ENCODE assay signal across 11 mouse cellular contexts in the genomic region with DNA sequence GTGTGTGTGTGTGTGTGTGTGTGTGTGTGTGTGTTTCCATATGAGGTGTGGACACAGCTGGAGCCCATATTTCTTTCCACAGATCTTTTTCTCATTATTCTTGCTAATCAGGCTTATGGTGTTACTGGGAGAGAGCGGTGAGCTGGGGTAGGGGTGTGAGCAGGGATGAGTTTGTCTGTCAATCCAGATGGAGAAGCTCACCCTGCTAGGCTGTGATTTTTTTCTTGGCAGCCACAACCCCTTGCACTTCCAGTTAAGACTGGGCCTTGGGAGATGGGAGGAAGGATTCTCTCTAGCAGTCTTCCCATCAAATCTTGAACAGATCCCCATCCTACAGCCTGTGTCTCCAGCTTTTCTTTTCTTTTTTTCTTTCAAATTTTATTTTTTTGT. TPM values are rescaled to one million over a fixed set of nuclear protein-coding genes. Genes with fewer than 3 reads are reported as not detected.
DNase-seq lines count a peak whose midpoint lies in the region; ATAC-seq and TF ChIP-seq lines count a peak whose summit lies in the region.
"Had no signal": no experiment of that assay in that cellular context is flagged by ENCODE, and none has a peak within 500 bp of the region (broad histone marks: within the 10 kb centered on the region; RNA-seq: fewer than 3 reads in every experiment).

No protein-coding gene starts in this region.

- ATAC-seq in lung, embryonic 14.5 days (ENCODE audit: insufficient read depth): peak; percentile 19; the same call in 1 of the 2 replicates
- ATAC-seq in embryonic facial prominence, embryonic 14.5 days (ENCODE audit: low read depth): peak; percentile 26; the same call in 1 of the 2 replicates
- no peak for ATAC-seq in limb, embryonic 12.5 days (ENCODE audit: insufficient number of reproducible peaks, insufficient read depth, low FRiP score, low TSS enrichment, low read depth)

- H3K4me2 ChIP-seq in lung, embryonic 14.5 days: no peak overlapping the region
- H3K4me2 ChIP-seq in embryonic facial prominence, embryonic 14.5 days (ENCODE audit: low read depth, low read length): no peak overlapping the region
- no peak overlapping the region for H3K4me2 ChIP-seq in limb, embryonic 12.5 days
- H3K4me2 ChIP-seq: liver, embryonic 15.5 days had no signal

- peak; percentile 95 for DNase-seq in heart, adult 11 months
- no peak for DNase-seq in heart, adult 8-10 months (ENCODE audit: low spot score)
- DNase-seq in lung, embryonic 14.5 days: peak; percentile 62
- no peak for DNase-seq in lung, postnatal 36 days
- DNase-seq in embryonic facial prominence, embryonic 14.5 days (ENCODE audit: low spot score): no peak
- DNase-seq in adrenal gland, adult 18-20 months (ENCODE audit: low spot score in 2 of 2): no peak
- no peak for DNase-seq in thymus, postnatal 10 days (ENCODE audit: low spot score in 2 of 2)
- DNase-seq: kidney, adult 11 months; right cerebral cortex, postnatal 14 days had no signal

- TF ChIP-seq CTCF in lung, embryonic 14.5 days (IDR thresholded peaks at IDR 0.05; ENCODE audit: low read depth): no peak

- no peak overlapping the region for H3K9ac ChIP-seq in lung, embryonic 14.5 days
- H3K9ac ChIP-seq in embryonic facial prominence, embryonic 14.5 days (ENCODE audit: low read depth, low read length): no peak overlapping the region
- H3K9ac ChIP-seq in limb, embryonic 12.5 days (replicated peaks): no peak overlapping the region
- H3K9ac ChIP-seq: liver, embryonic 15.5 days had no signal

- peaks cover 4% of the 10 kb centered on the region for H3K36me3 ChIP-seq in lung, embryonic 14.5 days (ENCODE audit: insufficient read depth)
- peaks cover 29% of the 10 kb centered on the region for H3K36me3 ChIP-seq in embryonic facial prominence, embryonic 14.5 days (ENCODE audit: control insufficient read depth, insufficient read depth, low read length)
- peaks cover 28% of the 10 kb centered on the region; the same call in 1 of the 2 replicates for H3K36me3 ChIP-seq in limb, embryonic 12.5 days
- H3K36me3 ChIP-seq: liver, embryonic 15.5 days had no signal

- no peak overlapping the region for H3K4me3 ChIP-seq in lung, embryonic 14.5 days (ENCODE audit: low read depth, low read length)
- H3K4me3 ChIP-seq in embryonic facial prominence, embryonic 14.5 days (ENCODE audit: low read depth, low read length): no peak overlapping the region
- no peak overlapping the region for H3K4me3 ChIP-seq in limb, embryonic 12.5 days (replicated peaks)
- H3K4me3 ChIP-seq: liver, embryonic 15.5 days had no signal

- no peak overlapping the region for H3K27ac ChIP-seq in lung, embryonic 14.5 days (ENCODE audit: low read depth)
- H3K27ac ChIP-seq in embryonic facial prominence, embryonic 14.5 days (replicated peaks; ENCODE audit: low read depth, low read length): peak overlapping the region; percentile 3; the same call in 1 of the 2 replicates
- H3K27ac ChIP-seq in limb, embryonic 12.5 days: 0 out of 2 replicates have a peak overlapping the region, but pooled peaks have one; percentile 71
- H3K27ac ChIP-seq: liver, embryonic 15.5 days had no signal

- H3K9me3 ChIP-seq in lung, embryonic 14.5 days (ENCODE audit: low read depth, low read length): no peaks in the 10 kb centered on the region
- no peaks in the 10 kb centered on the region for H3K9me3 ChIP-seq in embryonic facial prominence, embryonic 14.5 days (ENCODE audit: control insufficient read depth, low read length)
- H3K9me3 ChIP-seq in limb, embryonic 12.5 days: 0 out of 2 replicates have a peak, but pooled peaks cover 3% of the 10 kb centered on the region
- H3K9me3 ChIP-seq: liver, embryonic 15.5 days had no signal

- peaks cover 25% of the 10 kb centered on the region for H3K4me1 ChIP-seq in lung, embryonic 14.5 days (ENCODE audit: insufficient read depth)
- H3K4me1 ChIP-seq in embryonic facial prominence, embryonic 14.5 days (ENCODE audit: control insufficient read depth, insufficient read depth, low read length): peaks cover 8% of the 10 kb centered on the region; the same call in 1 of the 2 replicates
- H3K4me1 ChIP-seq in limb, embryonic 12.5 days (replicated peaks): peaks cover 25% of the 10 kb centered on the region

- H3K27me3 ChIP-seq in lung, embryonic 14.5 days (ENCODE audit: insufficient read depth, low read length): no peaks in the 10 kb centered on the region
- no peaks in the 10 kb centered on the region for H3K27me3 ChIP-seq in embryonic facial prominence, embryonic 14.5 days (replicated peaks; ENCODE audit: control insufficient read depth, insufficient read depth, low read length)
- no peaks in the 10 kb centered on the region for H3K27me3 ChIP-seq in limb, embryonic 12.5 days

- 43% methylated on average over 1 of the region's 1 CpGs for WGBS in lung, embryonic 14.5 days
- 41% methylated on average over 1 of the region's 1 CpGs for WGBS in embryonic facial prominence, embryonic 14.5 days
- WGBS in limb, embryonic 12.5 days: 52% methylated on average over 1 of the region's 1 CpGs

RNA-seq across cellular contexts. Expression of a gene that starts 32.9 kb away (rescaled TPM):
- total RNA-seq in heart, adult 8-10 months (2022): 10 to 100 TPM; 19.2 to 20.8 (median 19.9) TPM
- 7.1 TPM in 2 replicates for polyA plus RNA-seq in lung, embryonic 14.5 days (2014; fragmentation: Nextera tagmentation; extraction: Ambion mirVana)
- 7.0 and 7.1 TPM in 2 replicates for polyA plus RNA-seq in embryonic facial prominence, embryonic 14.5 days (2014; fragmentation: Nextera tagmentation; extraction: Ambion mirVana)
- polyA plus RNA-seq in limb, embryonic 12.5 days (2016; fragmentation: Nextera tagmentation; extraction: Ambion mirVana): 6.6 and 7.6 TPM in 2 replicates
- total RNA-seq in adrenal gland, adult 18-20 months (2021): 1 to 10 TPM; 4.6 to 5.6 TPM

RNA-seq across cellular contexts. Expression of a gene that starts 48.0 kb away (rescaled TPM):
- 10 to 100 TPM; 19.5 to 30.7 (median 22.6) TPM for total RNA-seq in heart, adult 8-10 months (2022)
- polyA plus RNA-seq in lung, embryonic 14.5 days (2014; fragmentation: Nextera tagmentation; extraction: Ambion mirVana): 43.4 and 49.5 TPM in 2 replicates
- polyA plus RNA-seq in embryonic facial prominence, embryonic 14.5 days (2014; fragmentation: Nextera tagmentation; extraction: Ambion mirVana): 33.4 and 40.3 TPM in 2 replicates
- polyA plus RNA-seq in limb, embryonic 12.5 days (2016; fragmentation: Nextera tagmentation; extraction: Ambion mirVana): 45.9 and 46.7 TPM in 2 replicates
- 10 to 100 TPM; 65.7 to 68.7 TPM for total RNA-seq in adrenal gland, adult 18-20 months (2021)

RNA-seq across cellular contexts. Expression of a gene that starts 52.6 kb away (rescaled TPM):
- 10 to 100 TPM; 20.8 to 24.3 (median 21.7) TPM for total RNA-seq in heart, adult 8-10 months (2022)
- polyA plus RNA-seq in lung, embryonic 14.5 days (2014; fragmentation: Nextera tagmentation; extraction: Ambion mirVana): 51.4 and 54.3 TPM in 2 replicates
- 42.0 and 42.1 TPM in 2 replicates for polyA plus RNA-seq in embryonic facial prominence, embryonic 14.5 days (2014; fragmentation: Nextera tagmentation; extraction: Ambion mirVana)
- 41.9 and 46.9 TPM in 2 replicates for polyA plus RNA-seq in limb, embryonic 12.5 days (2016; fragmentation: Nextera tagmentation; extraction: Ambion mirVana)
- total RNA-seq in adrenal gland, adult 18-20 months (2021): 100 to 1,000 TPM in 1 of 2 experiments, 10 to 100 TPM in 1; 95.7 to 103 TPM

Comparison
In these comparisons a context has a peak if more than half of its experiments do, and no peak if none do; other contexts are left out.
1. DNase-seq: peak in heart, adult 11 months (single experiment) and lung, embryonic 14.5 days (single experiment); none in heart, adult 8-10 months (single experiment), lung, postnatal 36 days (single experiment), embryonic facial prominence, embryonic 14.5 days (single experiment), adrenal gland, adult 18-20 months (0 of 2) and thymus, postnatal 10 days (0 of 2).